ENCODE assay signal across 25 mouse cellular contexts in genomic region chr13:95120570-95120969, GRCm38 (mm10).
DNase-seq lines count a peak whose midpoint lies in the region; ATAC-seq and TF ChIP-seq lines count a peak whose summit lies in the region.
"Had no signal": no experiment of that assay in that cellular context is flagged by ENCODE, and none has a peak within 500 bp of the region (broad histone marks: within the 10 kb centered on the region; RNA-seq: fewer than 3 reads in every experiment).

No protein-coding gene starts in this region.

- H3K4me1 ChIP-seq in hindbrain, embryonic 13.5 days (replicated peaks), result 0 out of 2 replicates have a peak, but pooled peaks cover 6% of the 10 kb centered on the region
- no peaks in the 10 kb centered on the region for H3K4me1 ChIP-seq in hindbrain, embryonic 10.5 days (replicated peaks)
- 0 out of 2 replicates have a peak, but pooled peaks cover 3% of the 10 kb centered on the region for H3K4me1 ChIP-seq in kidney, embryonic 15.5 days
- peaks cover 4% of the 10 kb centered on the region; the same call in 1 of the 2 replicates for H3K4me1 ChIP-seq in kidney, embryonic 16.5 days (ENCODE audit: insufficient read depth, low read length)
- H3K4me1 ChIP-seq in CH12.LX (ENCODE audit: control insufficient read depth in 1 of 2, insufficient read depth in 2 of 2), result peaks cover 11 to 27% of the 10 kb centered on the region in 2 experiments
- H3K4me1 ChIP-seq: forebrain, embryonic 10.5 days; forebrain, embryonic 13.5 days; hindbrain, embryonic 12.5 days had no signal

- H3K36me3 ChIP-seq in hindbrain, embryonic 13.5 days, result no peaks in the 10 kb centered on the region
- no peaks in the 10 kb centered on the region for H3K36me3 ChIP-seq in hindbrain, embryonic 10.5 days
- H3K36me3 ChIP-seq in kidney, embryonic 15.5 days, result no peaks in the 10 kb centered on the region
- no peaks in the 10 kb centered on the region for H3K36me3 ChIP-seq in kidney, embryonic 16.5 days (ENCODE audit: insufficient read depth, low read length)
- no peaks in the 10 kb centered on the region for H3K36me3 ChIP-seq in CH12.LX (replicated peaks in 1 of 2; ENCODE audit: control insufficient read depth in 1 of 2, insufficient read depth in 1 of 2, low read length in 1 of 2)
- H3K36me3 ChIP-seq: forebrain, embryonic 10.5 days; G1E; heart, embryonic 10.5 days; heart, embryonic 13.5 days; hindbrain, embryonic 12.5 days had no signal

- no peak for DNase-seq in hindbrain, embryonic 10.5 days (ENCODE audit: low spot score)
- no peak for DNase-seq in left cerebral cortex, adult 2 months (ENCODE audit: extremely low spot score in 1 of 2, low spot score in 2 of 2)
- DNase-seq in left cerebral cortex, postnatal 14 days (ENCODE audit: low spot score in 2 of 2), result no peak
- peak; percentile 27 for DNase-seq in CH12.LX (ENCODE audit: extremely low read depth)
- DNase-seq in left cerebral cortex, adult 11 months (ENCODE audit: low spot score), result no peak
- DNase-seq: adrenal gland, postnatal 10 days; cerebellum, adult 18-20 months; cerebellum, adult 9-10 months; cerebellum, postnatal 14 days; gastrocnemius, postnatal 10 days; gastrocnemius, postnatal 36 days; heart, adult 2 months; heart, postnatal 14 days; heart, postnatal 4 days had no signal

- H3K27ac ChIP-seq in hindbrain, embryonic 13.5 days, result 0 out of 2 replicates have a peak overlapping the region, but pooled peaks have one; percentile 24
- H3K27ac ChIP-seq in hindbrain, embryonic 10.5 days, result no peak overlapping the region
- H3K27ac ChIP-seq in kidney, embryonic 15.5 days, result 0 out of 2 replicates have a peak overlapping the region, but pooled peaks have one; percentile 22
- H3K27ac ChIP-seq in kidney, embryonic 16.5 days (ENCODE audit: low read length), result no peak overlapping the region
- peak overlapping the region; percentile 36; the same call in 1 of the 2 replicates for H3K27ac ChIP-seq in left cerebral cortex, adult 2 months
- no peak overlapping the region for H3K27ac ChIP-seq in CH12.LX (ENCODE audit: insufficient read depth, low read depth)
- H3K27ac ChIP-seq: forebrain, embryonic 10.5 days; forebrain, embryonic 13.5 days; heart, adult 2 months; heart, embryonic 10.5 days; heart, embryonic 13.5 days; hindbrain, embryonic 12.5 days had no signal

- no peak for TF ChIP-seq CTCF in left cerebral cortex, adult 2 months (IDR thresholded peaks at IDR 0.05)
- TF ChIP-seq CTCF in CH12.LX (conservative IDR thresholded peaks at IDR 0.05 in 1 of 2, IDR thresholded peaks at IDR 0.05 in 1 of 2; ENCODE audit: low read depth in 2 of 2, low read length in 2 of 2), result no peak

- no peak for TF ChIP-seq POLR2A in CH12.LX (IDR thresholded peaks at IDR 0.05; ENCODE audit: low read depth, low read length)

- intact Hi-C loops in left cerebral cortex, adult 2 months (cut with DNase I), result no loop called here
- intact Hi-C loops in left cerebral cortex, postnatal 14 days (cut with DNase I), result no loop called here

- peak; percentile 87 for TF ChIP-seq EP300 in CH12.LX (IDR thresholded peaks at IDR 0.05; ENCODE audit: low read length)

- dilution Hi-C loops in CH12.LX (cut with MboI; ENCODE audit: extremely low pct_ligation_motif_present, extremely low pct_unique_long_range_greater_than_20kb, low sequenced_read_pairs), result no loop called here

- H3K9me3 ChIP-seq in hindbrain, embryonic 13.5 days, result no peaks in the 10 kb centered on the region
- H3K9me3 ChIP-seq in hindbrain, embryonic 10.5 days, result no peaks in the 10 kb centered on the region
- no peaks in the 10 kb centered on the region for H3K9me3 ChIP-seq in kidney, embryonic 15.5 days (replicated peaks)
- H3K9me3 ChIP-seq in kidney, embryonic 16.5 days (ENCODE audit: low read length), result no peaks in the 10 kb centered on the region
- H3K9me3 ChIP-seq in CH12.LX (replicated peaks; ENCODE audit: low read length), result no peaks in the 10 kb centered on the region
- H3K9me3 ChIP-seq: forebrain, embryonic 10.5 days; forebrain, embryonic 13.5 days; G1E; heart, embryonic 10.5 days; heart, embryonic 13.5 days; hindbrain, embryonic 12.5 days had no signal

- no peak for TF ChIP-seq RAD21 in CH12.LX (IDR thresholded peaks at IDR 0.05; ENCODE audit: low read depth, low read length)

- no peaks in the 10 kb centered on the region for H3K27me3 ChIP-seq in hindbrain, embryonic 13.5 days
- H3K27me3 ChIP-seq in hindbrain, embryonic 10.5 days (ENCODE audit: insufficient read depth, poor library complexity, severe bottlenecking), result no peaks in the 10 kb centered on the region
- no peaks in the 10 kb centered on the region for H3K27me3 ChIP-seq in kidney, embryonic 15.5 days
- H3K27me3 ChIP-seq in kidney, embryonic 16.5 days (ENCODE audit: insufficient read depth, low read length), result no peaks in the 10 kb centered on the region
- no peaks in the 10 kb centered on the region for H3K27me3 ChIP-seq in CH12.LX (replicated peaks)
- H3K27me3 ChIP-seq: forebrain, embryonic 13.5 days; heart, embryonic 13.5 days; hindbrain, embryonic 12.5 days; Patski had no signal

- H3K79me2 ChIP-seq in CH12.LX (replicated peaks; ENCODE audit: control insufficient read depth, extremely low read depth, insufficient read depth, poor library complexity, severe bottlenecking), result no peaks in the 10 kb centered on the region

- 82% methylated on average over 4 of the region's 4 CpGs for WGBS in hindbrain, embryonic 13.5 days
- 91% methylated on average over 4 of the region's 4 CpGs for WGBS in hindbrain, embryonic 10.5 days
- WGBS in kidney, embryonic 15.5 days, result 65% methylated on average over 4 of the region's 4 CpGs
- WGBS in kidney, embryonic 16.5 days, result 65% methylated on average over 4 of the region's 4 CpGs

- no peak overlapping the region for H3K4me3 ChIP-seq in hindbrain, embryonic 13.5 days
- no peak overlapping the region for H3K4me3 ChIP-seq in hindbrain, embryonic 10.5 days
- H3K4me3 ChIP-seq in kidney, embryonic 15.5 days (replicated peaks), result no peak overlapping the region
- H3K4me3 ChIP-seq in kidney, embryonic 16.5 days (ENCODE audit: low read length), result no peak overlapping the region
- H3K4me3 ChIP-seq in left cerebral cortex, adult 2 months, result no peak overlapping the region
- no peak overlapping the region for H3K4me3 ChIP-seq in CH12.LX (replicated peaks in 1 of 3; ENCODE audit: low read depth in 2 of 3, low read length in 2 of 3, poor library complexity in 1 of 3)
- H3K4me3 ChIP-seq: forebrain, embryonic 10.5 days; forebrain, embryonic 13.5 days; heart, adult 2 months; heart, embryonic 10.5 days; heart, embryonic 13.5 days; hindbrain, embryonic 12.5 days had no signal

- no peak for ATAC-seq in hindbrain, embryonic 13.5 days (ENCODE audit: low FRiP score)
- ATAC-seq in kidney, embryonic 15.5 days (replicated peaks; ENCODE audit: low FRiP score), result no peak
- no peak for ATAC-seq in kidney, embryonic 16.5 days (ENCODE audit: low FRiP score, low TSS enrichment)
- ATAC-seq: forebrain, embryonic 13.5 days; forebrain, embryonic 16.5 days; Patski had no signal

- no peak overlapping the region for H3K9ac ChIP-seq in hindbrain, embryonic 13.5 days
- H3K9ac ChIP-seq in kidney, embryonic 15.5 days, result no peak overlapping the region
- no peak overlapping the region for H3K9ac ChIP-seq in kidney, embryonic 16.5 days (replicated peaks; ENCODE audit: low read length)
- H3K9ac ChIP-seq in CH12.LX (ENCODE audit: insufficient read depth, low read depth), result no peak overlapping the region
- H3K9ac ChIP-seq: forebrain, embryonic 13.5 days; heart, embryonic 13.5 days; hindbrain, embryonic 12.5 days had no signal

- in situ Hi-C loops in CH12.LX (cut with MboI; ENCODE audit: low pct_ligation_motif_present, low pct_unique_long_range_greater_than_20kb, low sequenced_read_pairs), result no loop called here

- no peak overlapping the region for H3K4me2 ChIP-seq in hindbrain, embryonic 13.5 days
- no peak overlapping the region for H3K4me2 ChIP-seq in kidney, embryonic 15.5 days
- H3K4me2 ChIP-seq in kidney, embryonic 16.5 days (replicated peaks; ENCODE audit: low read depth, low read length), result no peak overlapping the region
- H3K4me2 ChIP-seq in CH12.LX (ENCODE audit: insufficient read depth, low read depth, poor library complexity, severe bottlenecking), result no peak overlapping the region
- H3K4me2 ChIP-seq: forebrain, embryonic 13.5 days; heart, embryonic 13.5 days; hindbrain, embryonic 12.5 days had no signal

TF ChIP-seq in CH12.LX, 34 proteins besides CTCF, POLR2A, EP300 and RAD21:
- TF ChIP-seq ZKSCAN1 (IDR thresholded peaks at IDR 0.05; ENCODE audit: borderline replicate concordance, low read depth, low read length) (no peak), BHLHE40 (IDR thresholded peaks at IDR 0.05; ENCODE audit: low read depth, low read length) (peak; percentile 36; the same call in 1 of the 2 replicates), POLR2AphosphoS2 (IDR thresholded peaks at IDR 0.05; ENCODE audit: low read depth, low read length) (no peak), ETS1 (conservative IDR thresholded peaks at IDR 0.05; ENCODE audit: low read depth, low read length) (peak; percentile 55; the same call in 1 of the 2 replicates), NRF1 (IDR thresholded peaks at IDR 0.05; ENCODE audit: low read depth, low read length) (no peak), MAZ (IDR thresholded peaks at IDR 0.05; ENCODE audit: low read depth, low read length) (no peak), JUND (conservative IDR thresholded peaks at IDR 0.05; ENCODE audit: low read depth, low read length) (peak; percentile 90), HCFC1 (IDR thresholded peaks at IDR 0.05; ENCODE audit: low read depth, low read length) (no peak), MAFK (IDR thresholded peaks at IDR 0.05; ENCODE audit: insufficient replicate concordance, low read length) (no peak), CHD2 (IDR thresholded peaks at IDR 0.05; ENCODE audit: low read length) (no peak), MEF2A (IDR thresholded peaks at IDR 0.05; ENCODE audit: borderline replicate concordance, low read depth, low read length) (no peak), IRF4 (IDR thresholded peaks at IDR 0.05; ENCODE audit: low read depth, low read length) (peak; percentile 52; the same call in 1 of the 2 replicates), E2F4 (IDR thresholded peaks at IDR 0.05; ENCODE audit: insufficient replicate concordance, low read depth, low read length) (no peak), KAT2A (IDR thresholded peaks at IDR 0.05; ENCODE audit: insufficient replicate concordance, low read length) (no peak), ZC3H11A (IDR thresholded peaks at IDR 0.05; ENCODE audit: low read depth, low read length) (no peak), ZNF384 (IDR thresholded peaks at IDR 0.05; ENCODE audit: low read depth, low read length) (no peak), JUN (IDR thresholded peaks at IDR 0.05; ENCODE audit: insufficient read depth, low read depth, low read length) (peak; percentile 88), NELFE (IDR thresholded peaks at IDR 0.05; ENCODE audit: low read depth, low read length) (no peak), MXI1 (IDR thresholded peaks at IDR 0.05; ENCODE audit: low read depth, low read length) (no peak), MAX (IDR thresholded peaks at IDR 0.05; ENCODE audit: low read length) (no peak), USF1 (IDR thresholded peaks at IDR 0.05; ENCODE audit: low read depth, low read length) (no peak)

Comparison
In these comparisons a context has a peak if more than half of its experiments do, and no peak if none do; other contexts are left out.
1. H3K27ac ChIP-seq: peak in hindbrain, embryonic 13.5 days (single experiment), kidney, embryonic 15.5 days (single experiment) and left cerebral cortex, adult 2 months (single experiment); none in hindbrain, embryonic 10.5 days (single experiment), kidney, embryonic 16.5 days (single experiment) and CH12.LX (single experiment).